Comparison of ENCODE assay signal across 26 mouse cellular contexts in genomic region chr5:21052521-21052920, GRCm38 (mm10). TPM values are rescaled to one million over a fixed set of nuclear protein-coding genes. Genes with fewer than 3 reads are reported as not detected.
A peak's percentile ranks its signal among the peaks of the same experiment; 100 is the strongest.
DNase-seq lines count a peak whose midpoint lies in the region; ATAC-seq and TF ChIP-seq lines count a peak whose summit lies in the region.
"Had no signal": no experiment of that assay in that cellular context is flagged by ENCODE, and none has a peak within 500 bp of the region (broad histone marks: within the 10 kb centered on the region; RNA-seq: fewer than 3 reads in every experiment).

No protein-coding gene starts in this region.

- no peak for ATAC-seq in hindbrain, embryonic 12.5 days (ENCODE audit: low FRiP score)
- ATAC-seq in midbrain, embryonic 14.5 days (ENCODE audit: low FRiP score, low TSS enrichment), result no peak
- no peak for ATAC-seq in midbrain, postnatal 0 days (ENCODE audit: low FRiP score)
- no peak for ATAC-seq in hindbrain, postnatal 0 days
- no peak for ATAC-seq in liver, postnatal 0 days
- ATAC-seq: CD4-positive, CD25-positive, alpha-beta regulatory T cell, adult 4 months; forebrain, embryonic 14.5 days; inflammation-experienced regulatory T-cells, adult 6 months; midbrain, embryonic 13.5 days had no signal

- no peak for TF ChIP-seq EP300 in liver, postnatal 0 days (IDR thresholded peaks at IDR 0.05; ENCODE audit: low read depth)

- H3K9me3 ChIP-seq in hindbrain, embryonic 12.5 days (replicated peaks), result no peaks in the 10 kb centered on the region
- H3K9me3 ChIP-seq in hindbrain, embryonic 10.5 days, result no peaks in the 10 kb centered on the region
- H3K9me3 ChIP-seq in midbrain, embryonic 14.5 days (ENCODE audit: control insufficient read depth, low read length), result no peaks in the 10 kb centered on the region
- no peaks in the 10 kb centered on the region for H3K9me3 ChIP-seq in midbrain, postnatal 0 days (ENCODE audit: low read length)
- no peaks in the 10 kb centered on the region for H3K9me3 ChIP-seq in hindbrain, postnatal 0 days (ENCODE audit: low read length)
- no peaks in the 10 kb centered on the region for H3K9me3 ChIP-seq in liver, postnatal 0 days (ENCODE audit: low read length)
- H3K9me3 ChIP-seq: embryonic facial prominence, embryonic 12.5 days; liver, embryonic 13.5 days; midbrain, embryonic 13.5 days; stomach, embryonic 15.5 days had no signal

- no peaks in the 10 kb centered on the region for H3K27me3 ChIP-seq in hindbrain, embryonic 12.5 days
- no peaks in the 10 kb centered on the region for H3K27me3 ChIP-seq in hindbrain, embryonic 10.5 days (ENCODE audit: insufficient read depth, poor library complexity, severe bottlenecking)
- no peaks in the 10 kb centered on the region for H3K27me3 ChIP-seq in midbrain, embryonic 14.5 days (ENCODE audit: control insufficient read depth, insufficient read depth, low read length)
- H3K27me3 ChIP-seq in midbrain, postnatal 0 days (ENCODE audit: insufficient read depth, low read length), result no peaks in the 10 kb centered on the region
- no peaks in the 10 kb centered on the region for H3K27me3 ChIP-seq in hindbrain, postnatal 0 days (ENCODE audit: insufficient read depth, low read length)
- no peaks in the 10 kb centered on the region for H3K27me3 ChIP-seq in liver, postnatal 0 days (ENCODE audit: insufficient read depth, low read length)
- H3K27me3 ChIP-seq: embryonic facial prominence, embryonic 12.5 days; liver, embryonic 13.5 days; midbrain, embryonic 13.5 days; stomach, embryonic 15.5 days had no signal

- TF ChIP-seq CTCF in midbrain, postnatal 0 days (IDR thresholded peaks at IDR 0.05), result no peak
- TF ChIP-seq CTCF in hindbrain, postnatal 0 days (IDR thresholded peaks at IDR 0.05; ENCODE audit: low read depth), result no peak
- no peak for TF ChIP-seq CTCF in liver, postnatal 0 days (IDR thresholded peaks at IDR 0.05; ENCODE audit: low read depth)

- H3K4me1 ChIP-seq in hindbrain, embryonic 12.5 days, result peaks cover 11% of the 10 kb centered on the region
- H3K4me1 ChIP-seq in hindbrain, embryonic 10.5 days (replicated peaks), result peaks cover 20% of the 10 kb centered on the region
- peaks cover 19% of the 10 kb centered on the region for H3K4me1 ChIP-seq in midbrain, embryonic 14.5 days (ENCODE audit: control insufficient read depth, insufficient read depth, low read length)
- peaks cover 9% of the 10 kb centered on the region; the same call in 1 of the 2 replicates for H3K4me1 ChIP-seq in midbrain, postnatal 0 days (ENCODE audit: insufficient read depth, low read length)
- H3K4me1 ChIP-seq in hindbrain, postnatal 0 days (ENCODE audit: insufficient read depth, low read length), result peaks cover 6% of the 10 kb centered on the region
- peaks cover 34% of the 10 kb centered on the region for H3K4me1 ChIP-seq in liver, postnatal 0 days (ENCODE audit: insufficient read depth)

- no peak overlapping the region for H3K9ac ChIP-seq in hindbrain, embryonic 12.5 days
- H3K9ac ChIP-seq in midbrain, embryonic 14.5 days (replicated peaks; ENCODE audit: low read length), result no peak overlapping the region
- H3K9ac ChIP-seq in midbrain, postnatal 0 days (replicated peaks; ENCODE audit: low read length, poor library complexity, severe bottlenecking), result no peak overlapping the region
- H3K9ac ChIP-seq in hindbrain, postnatal 0 days (replicated peaks; ENCODE audit: low read length), result no peak overlapping the region
- no peak overlapping the region for H3K9ac ChIP-seq in liver, postnatal 0 days (replicated peaks)
- H3K9ac ChIP-seq: embryonic facial prominence, embryonic 12.5 days; stomach, embryonic 15.5 days had no signal

- WGBS in hindbrain, embryonic 12.5 days, result 88% methylated on average over 1 of the region's 1 CpGs
- 98% methylated on average over 1 of the region's 1 CpGs for WGBS in hindbrain, embryonic 10.5 days
- 92% methylated on average over 1 of the region's 1 CpGs for WGBS in midbrain, embryonic 14.5 days
- 94% methylated on average over 1 of the region's 1 CpGs for WGBS in midbrain, postnatal 0 days
- WGBS in hindbrain, postnatal 0 days, result 100% methylated on average over 1 of the region's 1 CpGs
- WGBS in liver, postnatal 0 days (ENCODE audit: insufficient replicate concordance), result 79% methylated on average over 1 of the region's 1 CpGs

- H3K27ac ChIP-seq in hindbrain, embryonic 12.5 days, result no peak overlapping the region
- H3K27ac ChIP-seq in hindbrain, embryonic 10.5 days, result no peak overlapping the region
- H3K27ac ChIP-seq in midbrain, embryonic 14.5 days (replicated peaks; ENCODE audit: low read depth, low read length), result no peak overlapping the region
- H3K27ac ChIP-seq in midbrain, postnatal 0 days (ENCODE audit: low read depth, low read length), result no peak overlapping the region
- no peak overlapping the region for H3K27ac ChIP-seq in hindbrain, postnatal 0 days
- H3K27ac ChIP-seq in liver, postnatal 0 days (ENCODE audit: low read depth), result no peak overlapping the region
- H3K27ac ChIP-seq: embryonic facial prominence, embryonic 12.5 days; midbrain, embryonic 13.5 days; stomach, embryonic 15.5 days had no signal

- DNase-seq in hindbrain, embryonic 10.5 days (ENCODE audit: low spot score), result no peak
- DNase-seq in midbrain, embryonic 14.5 days, result no peak
- no peak for DNase-seq in midbrain, postnatal 0 days (ENCODE audit: low spot score)
- DNase-seq in hindbrain, postnatal 0 days (ENCODE audit: low spot score), result no peak
- DNase-seq in liver, postnatal 0 days, result no peak
- DNase-seq in gastrocnemius, postnatal 4 days (ENCODE audit: low spot score in 2 of 2), result no peak
- DNase-seq: adrenal gland, postnatal 14 days; cerebellum, adult 11-12 months; cerebellum, adult 9-11 months; embryo, embryonic 11 days; gastrocnemius, adult 2 months; gastrocnemius, postnatal 36 days; heart, postnatal 36 days; kidney, adult 11 months; kidney, postnatal 14 days; liver, embryonic 13.5 days; lung, adult 2 months; lung, postnatal 10 days; right cerebral cortex, postnatal 25 days had no signal

- H3K36me3 ChIP-seq in hindbrain, embryonic 12.5 days, result no peaks in the 10 kb centered on the region
- no peaks in the 10 kb centered on the region for H3K36me3 ChIP-seq in hindbrain, embryonic 10.5 days
- no peaks in the 10 kb centered on the region for H3K36me3 ChIP-seq in midbrain, embryonic 14.5 days (ENCODE audit: control insufficient read depth, insufficient read depth, low read length)
- no peaks in the 10 kb centered on the region for H3K36me3 ChIP-seq in midbrain, postnatal 0 days (ENCODE audit: insufficient read depth, low read length)
- H3K36me3 ChIP-seq in hindbrain, postnatal 0 days (ENCODE audit: insufficient read depth, low read length), result no peaks in the 10 kb centered on the region
- H3K36me3 ChIP-seq in liver, postnatal 0 days (replicated peaks; ENCODE audit: insufficient read depth, low read length), result no peaks in the 10 kb centered on the region
- H3K36me3 ChIP-seq: embryonic facial prominence, embryonic 12.5 days; liver, embryonic 13.5 days; midbrain, embryonic 13.5 days; stomach, embryonic 15.5 days had no signal

- no peak overlapping the region for H3K4me3 ChIP-seq in hindbrain, embryonic 12.5 days
- no peak overlapping the region for H3K4me3 ChIP-seq in hindbrain, embryonic 10.5 days
- H3K4me3 ChIP-seq in midbrain, embryonic 14.5 days (replicated peaks; ENCODE audit: low read depth, low read length), result no peak overlapping the region
- H3K4me3 ChIP-seq in midbrain, postnatal 0 days (ENCODE audit: low read depth, low read length), result no peak overlapping the region
- no peak overlapping the region for H3K4me3 ChIP-seq in hindbrain, postnatal 0 days (ENCODE audit: low read length)
- H3K4me3 ChIP-seq in liver, postnatal 0 days (ENCODE audit: low read depth, low read length), result no peak overlapping the region
- H3K4me3 ChIP-seq: embryonic facial prominence, embryonic 12.5 days; stomach, embryonic 15.5 days had no signal

- H3K4me2 ChIP-seq in hindbrain, embryonic 12.5 days (replicated peaks), result 0 out of 2 replicates have a peak overlapping the region, but pooled peaks have one; percentile 17
- peak overlapping the region; percentile 35 for H3K4me2 ChIP-seq in midbrain, embryonic 14.5 days (ENCODE audit: low read length)
- H3K4me2 ChIP-seq in midbrain, postnatal 0 days (ENCODE audit: low read depth, low read length, poor library complexity, severe bottlenecking), result no peak overlapping the region
- H3K4me2 ChIP-seq in hindbrain, postnatal 0 days (ENCODE audit: low read depth, low read length), result 0 out of 2 replicates have a peak overlapping the region, but pooled peaks have one; percentile 13
- H3K4me2 ChIP-seq in liver, postnatal 0 days (ENCODE audit: low read depth, low read length), result peak overlapping the region; percentile 42; the same call in 1 of the 2 replicates
- H3K4me2 ChIP-seq: embryonic facial prominence, embryonic 12.5 days; stomach, embryonic 15.5 days had no signal

RNA-seq across cellular contexts. Expression of gene Ptpn12, which starts 3.2 kb away (rescaled TPM):
- 25.5 and 30.1 TPM in 2 replicates for polyA plus RNA-seq in hindbrain, embryonic 12.5 days (2016; fragmentation: Nextera tagmentation; extraction: Ambion mirVana)
- 22.2 and 26.4 TPM in 2 replicates for polyA plus RNA-seq in hindbrain, embryonic 10.5 days (2016; fragmentation: Nextera tagmentation; extraction: Ambion mirVana)
- polyA plus RNA-seq in midbrain, embryonic 14.5 days (2014; fragmentation: Nextera tagmentation; extraction: Ambion mirVana), result 31.2 and 32.4 TPM in 2 replicates
- 28.2 and 33.1 TPM in 2 replicates for total RNA-seq in midbrain, postnatal 0 days (2014; rRNA removed)
- polyA plus RNA-seq in midbrain, postnatal 0 days (2015; fragmentation: Nextera tagmentation; extraction: Ambion mirVana), result 9.2 and 10.8 TPM in 2 replicates
- total RNA-seq in hindbrain, postnatal 0 days (2014; rRNA removed), result 20.6 and 23.0 TPM in 2 replicates
- 11.5 and 11.6 TPM in 2 replicates for polyA plus RNA-seq in hindbrain, postnatal 0 days (2015; fragmentation: Nextera tagmentation; extraction: Ambion mirVana)
- 11.3 and 12.5 TPM in 2 replicates for polyA plus RNA-seq in liver, postnatal 0 days (2015; fragmentation: Nextera tagmentation; extraction: Ambion mirVana)
- total RNA-seq in gastrocnemius, postnatal 4 days (2021), result 10 to 100 TPM; 41.9 to 46.7 TPM
